Mouse (Mus musculus) T-helper 1 cell (primary cell): ENCODE measurements around the gene Xpnpep2.

ENCODE experiments used
- in situ Hi-C: fragments of 300-600 bp; cut with MboI, MseI; formaldehyde crosslinking; loops from one replicate; pipeline ENCODE4 v1.15.1; 2025; ENCODE audit warnings: high pct_unique_total_duplicates

The Xpnpep2 gene

GRCm38 (mm10) chrX:48108394-48109315, at the start of gene Xpnpep2:
Gene Xpnpep2 (plus strand): TSS chrX:48108725.
- in situ Hi-C loops = no loop called here

- in situ Hi-C loops = no loop called here
Observed at GRCm38 (mm10) chrX:48062481-48062880, 46.0 kb upstream of the Xpnpep2 start.

- in situ Hi-C loops = no loop called here
Observed at GRCm38 (mm10) chrX:48064166-48064853, 44.2 kb upstream of the Xpnpep2 start.

- in situ Hi-C loops = no loop called here
Observed at GRCm38 (mm10) chrX:48066891-48067290, 41.6 kb upstream of the Xpnpep2 start.

- in situ Hi-C loops = no loop called here
Observed at GRCm38 (mm10) chrX:48071961-48072360, 36.6 kb upstream of the Xpnpep2 start.

- in situ Hi-C loops = no loop called here
Observed at GRCm38 (mm10) chrX:48072401-48072800, 36.1 kb upstream of the Xpnpep2 start.

- in situ Hi-C loops = no loop called here
Observed at GRCm38 (mm10) chrX:48074691-48075090, 33.8 kb upstream of the Xpnpep2 start.

GRCm38 (mm10) chrX:48076806-48077425, 31.6 kb upstream of the Xpnpep2 start:
- in situ Hi-C loops = no loop called here

- in situ Hi-C loops = no loop called here
Observed at GRCm38 (mm10) chrX:48082364-48082763, 26.2 kb upstream of the Xpnpep2 start.

- in situ Hi-C loops = no loop called here
Observed at GRCm38 (mm10) chrX:48092129-48092528, 16.4 kb upstream of the Xpnpep2 start.

GRCm38 (mm10) chrX:48093555-48093954, 15.0 kb upstream of the Xpnpep2 start:
- in situ Hi-C loops = no loop called here

GRCm38 (mm10) chrX:48094658-48095057, 13.9 kb upstream of the Xpnpep2 start:
- in situ Hi-C loops = no loop called here

GRCm38 (mm10) chrX:48096580-48096979, 11.9 kb upstream of the Xpnpep2 start:
- in situ Hi-C loops = no loop called here

- in situ Hi-C loops = no loop called here
Observed at GRCm38 (mm10) chrX:48098470-48099129, 9.9 kb upstream of the Xpnpep2 start.

- in situ Hi-C loops = no loop called here
Observed at GRCm38 (mm10) chrX:48099871-48100270, 8.7 kb upstream of the Xpnpep2 start.

- in situ Hi-C loops = no loop called here
Observed at GRCm38 (mm10) chrX:48103256-48103655, 5.3 kb upstream of the Xpnpep2 start.

- in situ Hi-C loops = no loop called here
Observed at GRCm38 (mm10) chrX:48104736-48105441, 3.6 kb upstream of the Xpnpep2 start.

GRCm38 (mm10) chrX:48106226-48106625, 2.3 kb upstream of the Xpnpep2 start:
- in situ Hi-C loops = no loop called here

- in situ Hi-C loops = no loop called here
Observed at GRCm38 (mm10) chrX:48109316-48109655, 761 bp downstream of the Xpnpep2 start.

- in situ Hi-C loops = no loop called here
Observed at GRCm38 (mm10) chrX:48119294-48119693, 10.8 kb downstream of the Xpnpep2 start.
